Mouse (Mus musculus) heart, postnatal 0 days (tissue): ENCODE results near the gene 1810024B03Rik.

Experiments
- CTCF ChIP-seq: IDR thresholded peaks from 2 replicates; pipeline ENCODE4 v1.5.1; 2016; ENCODE audit warnings: antibody characterized with exemption, control low read depth, low read depth
- EP300 ChIP-seq: IDR thresholded peaks from 2 replicates; pipeline ENCODE4 v1.6.1; 2016; ENCODE audit warnings: antibody characterized with exemption, low read depth

DNA sequence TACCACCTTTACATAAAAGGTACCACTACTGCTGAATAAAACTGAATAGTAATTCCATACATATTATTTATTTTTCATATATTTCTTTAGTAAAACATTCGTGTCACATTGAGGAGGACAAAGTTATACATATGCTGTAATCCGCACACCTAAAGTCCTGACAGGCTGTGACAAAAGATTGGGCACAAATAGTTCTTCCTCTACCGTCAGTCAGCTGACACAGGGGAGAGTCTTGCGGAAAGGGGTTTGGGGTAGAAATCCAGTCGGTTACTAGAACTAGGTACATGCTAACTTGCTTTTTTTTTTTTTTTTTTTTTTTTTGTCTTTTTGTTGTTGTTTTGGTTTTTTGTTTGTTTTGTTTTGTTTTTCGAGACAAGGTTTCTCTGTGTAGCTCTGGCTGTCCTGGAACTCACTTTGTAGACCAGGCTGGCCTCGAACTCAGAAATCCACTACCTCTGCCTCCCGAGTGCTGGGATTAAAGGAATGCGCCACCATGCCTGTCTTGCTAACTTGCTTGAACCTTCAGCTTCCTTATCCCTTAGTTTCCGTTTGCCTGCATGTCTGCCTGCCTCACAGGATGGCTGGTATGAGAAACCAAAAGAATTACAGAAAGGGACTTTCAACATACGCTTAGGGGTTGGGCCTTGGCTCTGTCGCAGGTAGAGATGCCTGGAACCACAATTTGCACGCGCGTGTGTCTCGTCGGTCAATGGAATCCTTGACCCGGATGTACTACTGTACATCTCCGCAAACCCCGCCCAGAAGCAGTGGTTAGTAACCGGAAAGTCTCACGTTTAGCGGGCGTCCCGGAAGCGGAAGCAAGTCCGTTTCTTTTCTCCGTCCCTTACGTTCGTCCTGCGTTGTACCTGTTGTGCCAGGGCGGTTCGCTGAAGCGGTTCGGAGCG, at the start of gene 1810024B03Rik, which contains the start of gene Snrnp200:
- TF ChIP-seq CTCF (no peak), EP300 (peak; percentile 31; the same call in 1 of the 2 replicates)
